Mouse (Mus musculus) limb, embryonic 13.5 days (tissue): ENCODE results near the gene Nfyc. TPM values are rescaled to one million over a fixed set of nuclear protein-coding genes. Genes with fewer than 3 reads are reported as not detected.
A peak's percentile ranks its signal among the peaks of the same experiment; 100 is the strongest.

ENCODE experiments used
- microRNA counts: library from miRNA; unstranded; fragments of <30 nt; microRNA quantifications from one replicate; lab custom pipeline; 2016
- microRNA-seq: library from miRNA; unstranded; fragments of <30 nt; microRNA quantifications from one replicate; pipeline ENCODE4, GENCODE M21; 2016
- polyA plus RNA-seq: library from polyadenylated mRNA; unstranded; fragments of >200 nt; fragmentation: Nextera tagmentation; extraction: Ambion mirVana; gene quantifications from 2 replicates; pipeline ENCODE4 v1.2.1, GENCODE M21; 2015

Nfyc gene
- polyA plus RNA-seq, 1 experiment from 2014 or later: 109 TPM

MicroRNA genes within 50 kb of the gene (microRNA counts, 519-probe panel; counts per million panel counts)
- microRNA mmu-miR-30e (lab: Ali Mortazavi, UCI): 2,968 counts per million, percentile 49 among the panel's probes with 10 or more counts

Small RNAs within 50 kb of the gene (microRNA-seq; reads per million reads assigned to microRNA genes)
- gene Gm23936: not detected
- gene Mir30c-1: 61.5 reads per million, percentile 46 among the genes with 10 or more reads in this experiment
- gene Mir30e: not detected
- not detected for gene Mir30f

Other genes starting within 250 kb of the Nfyc start
- not detected in 2 replicates for gene Gm8439, start 242.8 kb downstream of the Nfyc start, polyA plus RNA-seq
- 1.7 and 2.6 TPM in 2 replicates for gene Cited4, start 165.0 kb downstream of the Nfyc start, polyA plus RNA-seq
- 6.0 and 6.2 TPM in 2 replicates for gene Kcnq4, start 83.0 kb downstream of the Nfyc start, polyA plus RNA-seq
- 0.41 and 0.66 TPM in 2 replicates for gene Rims3, start 23.2 kb upstream of the Nfyc start, polyA plus RNA-seq
- 35.8 and 37.1 TPM in 2 replicates for gene Exo5, start 93.4 kb upstream of the Nfyc start, polyA plus RNA-seq
- 10.3 and 11.5 TPM in 2 replicates for gene Zfp69, start 120.1 kb upstream of the Nfyc start, polyA plus RNA-seq
- 13.4 and 13.5 TPM in 2 replicates for gene Smap2, start 185.7 kb upstream of the Nfyc start, polyA plus RNA-seq
- 100 and 116 TPM in 2 replicates for gene Col9a2, start 207.8 kb upstream of the Nfyc start, polyA plus RNA-seq